Mouse (Mus musculus): ENCODE measurements around the gene Pou3f1. TPM values are rescaled to one million over a fixed set of nuclear protein-coding genes. Genes with fewer than 3 reads are reported as not detected.
"Not testable (repeated sequence)": the region's sequence is repeated elsewhere in the genome, so short reads cannot be mapped to it uniquely, and the experiment has no call there.

Pou3f1 gene
- total RNA-seq, 4 experiments from 2014 or later = 39.6 to 42.8 (median 40.0) TPM

DNA sequence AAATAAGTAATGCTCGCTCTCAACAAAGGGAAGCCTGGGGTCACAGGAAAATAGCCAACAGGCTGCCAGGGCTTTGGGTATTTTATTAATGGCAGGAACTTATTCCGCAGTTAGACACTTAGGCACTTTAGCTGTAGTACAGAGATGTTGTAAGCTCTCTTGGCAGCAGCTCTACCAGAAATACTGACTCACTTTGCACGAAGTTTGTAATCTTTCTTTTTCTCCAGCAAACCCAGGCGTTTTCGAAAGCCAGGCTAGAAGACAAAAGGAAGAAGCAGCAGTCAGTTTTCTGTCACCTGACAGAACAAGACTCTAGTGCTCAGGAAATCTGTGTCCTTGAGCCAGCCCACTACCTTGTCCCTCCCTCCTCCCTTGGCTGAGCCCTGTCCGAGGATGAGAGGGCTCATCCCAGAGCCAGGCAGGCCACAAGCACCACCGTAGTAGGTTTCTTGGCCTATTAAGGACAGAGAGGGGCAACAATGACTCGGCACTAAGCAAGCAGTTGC, 29.3 kb downstream of the Pou3f1 start:
- no peak for DNase-seq (ENCODE audit: low spot score in 2 of 2)

DNA sequence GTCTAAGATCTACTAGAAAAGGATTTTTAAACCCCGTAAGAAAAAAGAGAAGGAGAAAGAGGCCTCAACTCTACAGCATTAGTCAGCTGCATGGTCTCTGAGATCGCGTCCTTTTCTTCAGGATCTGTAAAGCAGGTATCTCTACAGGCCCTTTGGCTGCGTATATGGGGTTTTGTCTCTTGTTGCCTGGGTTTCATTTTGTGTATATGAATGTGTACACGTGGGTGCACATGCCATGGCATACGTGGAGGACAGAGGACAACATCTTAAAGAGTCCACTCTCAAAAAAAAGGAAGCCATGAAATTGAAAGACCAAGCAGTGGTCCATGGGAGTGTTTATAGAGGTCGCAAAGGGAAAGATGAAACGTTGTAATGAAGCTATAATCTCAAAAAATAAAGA, 34.8 kb downstream of the Pou3f1 start:
- DNase-seq (ENCODE audit: low spot score in 2 of 2) = no peak

DNA sequence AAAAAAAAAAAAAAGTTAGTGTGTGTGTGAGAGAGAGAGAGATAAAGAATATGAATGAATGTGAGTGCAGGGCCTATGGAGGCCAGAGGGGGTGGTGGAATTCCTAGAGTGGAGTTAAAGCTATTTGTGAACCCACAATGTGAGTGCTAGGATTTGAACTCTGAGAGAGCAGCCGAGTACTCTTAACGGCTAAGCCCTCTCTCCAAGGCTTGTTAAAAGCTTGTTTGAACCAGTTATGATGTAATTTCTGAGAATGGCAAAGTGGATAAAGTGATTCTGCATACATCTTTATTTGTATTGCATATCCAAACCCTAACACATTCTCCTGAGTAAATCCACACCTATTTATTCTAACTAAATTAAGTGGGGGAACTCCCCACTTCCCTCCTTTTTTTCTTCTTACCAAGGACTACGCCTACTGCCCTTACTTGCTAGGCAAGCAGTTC, 35.8 kb downstream of the Pou3f1 start:
- DNase-seq (ENCODE audit: low spot score in 2 of 2) = no peak

DNA sequence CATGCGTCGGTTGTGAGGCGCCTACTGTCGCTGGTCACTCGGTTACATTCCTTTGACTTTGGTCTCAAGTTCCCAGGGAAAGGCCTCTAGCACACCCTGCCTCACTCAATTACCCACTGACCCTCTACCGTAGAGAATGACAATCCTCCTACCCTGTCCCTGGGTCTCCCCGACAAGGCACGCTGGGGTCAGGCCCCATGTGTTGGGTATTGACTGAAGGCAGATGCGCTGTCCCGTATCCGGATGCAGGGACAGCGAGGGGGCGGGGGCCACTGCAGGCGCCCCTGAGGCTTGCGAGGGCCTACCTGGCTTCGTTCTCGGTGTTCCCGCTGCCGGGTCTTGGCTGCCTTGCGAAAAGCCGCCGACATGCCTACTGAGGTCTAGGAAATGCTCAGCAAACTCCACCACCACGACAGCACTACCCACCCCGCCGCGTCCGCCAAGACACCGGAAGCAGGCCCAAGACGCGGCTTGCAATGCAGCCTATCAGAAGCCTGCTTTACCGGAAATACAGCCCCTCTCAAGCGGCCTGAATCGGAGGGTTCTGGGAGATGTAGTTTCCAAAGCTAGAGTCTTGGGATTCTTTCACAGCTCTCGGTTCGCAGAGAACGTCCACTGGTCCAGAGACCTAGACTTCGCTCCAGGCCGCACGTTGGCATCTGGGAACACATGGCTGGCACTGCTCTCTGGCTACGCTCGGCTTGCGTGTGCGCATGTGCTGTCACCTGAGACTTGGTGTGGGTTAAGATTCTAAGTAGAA, 36.7 kb downstream of the Pou3f1 start, which contains the start of gene Utp11:
TSS of gene Utp11 (minus strand) at position 466 of the 760 bp plus-strand sequence.
- peak; percentile 85 for DNase-seq (ENCODE audit: low spot score in 2 of 2)

DNA sequence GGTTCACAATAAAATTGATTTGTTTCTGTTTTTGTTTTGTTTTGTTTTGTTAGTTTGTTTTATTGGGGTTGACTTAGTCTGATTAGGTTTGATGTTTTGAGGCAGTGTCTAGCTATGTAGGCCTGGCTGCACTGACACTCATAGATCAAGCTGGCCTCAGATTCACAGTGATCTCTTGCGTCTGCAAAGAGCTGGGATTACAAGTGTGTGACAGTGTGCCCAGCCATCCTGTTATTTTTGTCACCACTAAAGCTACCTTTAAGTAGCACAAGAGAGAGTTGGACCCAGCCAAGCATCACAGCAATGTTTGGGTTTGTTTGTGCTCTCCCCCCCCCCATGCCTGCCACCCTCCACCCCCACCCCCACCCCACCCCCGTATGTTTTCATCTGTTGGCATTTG, 38.0 kb downstream of the Pou3f1 start:
- DNase-seq (ENCODE audit: low spot score in 2 of 2) = no peak

DNA sequence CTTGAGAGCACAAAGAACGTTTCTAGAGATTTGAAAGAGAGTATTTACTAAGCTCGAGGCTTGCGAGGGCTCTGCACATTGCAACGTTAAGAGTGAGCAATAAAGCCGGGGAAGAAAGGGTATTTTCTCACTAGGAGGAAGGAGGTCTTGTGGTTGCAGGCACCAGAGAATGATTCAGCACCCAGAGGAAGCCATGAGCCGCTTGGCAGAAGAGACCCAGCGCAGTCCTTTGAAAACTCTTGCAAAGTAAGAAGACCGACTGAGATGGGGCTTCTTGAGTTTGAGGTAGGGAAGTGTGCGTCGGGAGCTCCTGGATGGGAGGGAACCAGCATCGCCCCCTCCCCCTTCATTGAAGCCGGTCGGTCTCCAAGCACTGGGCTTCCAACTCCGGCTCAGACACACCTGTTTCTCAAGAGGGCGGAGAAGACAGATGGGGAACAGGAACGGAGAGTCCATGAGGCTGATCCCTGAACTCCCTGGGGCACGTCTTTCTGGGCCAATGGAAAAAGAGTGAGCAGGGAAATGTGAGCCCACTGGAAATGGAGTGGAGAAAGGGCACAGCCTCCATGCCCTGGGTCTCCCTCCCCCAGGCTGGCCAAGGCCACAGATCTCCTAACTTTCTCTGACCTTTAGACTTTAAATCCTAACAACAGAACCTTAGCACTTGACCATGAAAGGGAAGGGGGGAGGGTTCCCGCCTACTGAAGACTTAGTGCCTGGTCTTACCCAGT, 39.3 kb downstream of the Pou3f1 start:
- no peak for DNase-seq (ENCODE audit: low spot score in 2 of 2)

DNA sequence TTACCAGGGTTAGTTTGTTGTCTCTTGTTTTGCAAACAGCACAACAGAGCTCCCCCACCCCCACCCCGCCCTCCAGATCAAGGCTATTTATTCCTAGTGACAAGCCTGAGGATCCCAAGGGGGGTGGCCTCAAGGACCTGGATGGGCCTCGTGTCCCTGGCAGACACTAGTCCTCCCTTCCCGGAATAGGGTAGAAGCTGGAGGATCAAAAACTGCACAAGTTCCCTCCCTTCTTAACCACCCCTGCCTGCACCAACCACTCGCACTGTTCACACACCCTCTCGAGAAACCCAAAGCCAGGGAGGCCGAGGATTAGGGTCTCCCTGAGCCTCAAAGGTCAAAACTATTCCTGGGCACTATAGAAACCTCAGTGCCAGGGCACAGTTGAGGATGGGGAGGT, 43.2 kb downstream of the Pou3f1 start:
- DNase-seq (ENCODE audit: low spot score in 2 of 2) = no peak

DNA sequence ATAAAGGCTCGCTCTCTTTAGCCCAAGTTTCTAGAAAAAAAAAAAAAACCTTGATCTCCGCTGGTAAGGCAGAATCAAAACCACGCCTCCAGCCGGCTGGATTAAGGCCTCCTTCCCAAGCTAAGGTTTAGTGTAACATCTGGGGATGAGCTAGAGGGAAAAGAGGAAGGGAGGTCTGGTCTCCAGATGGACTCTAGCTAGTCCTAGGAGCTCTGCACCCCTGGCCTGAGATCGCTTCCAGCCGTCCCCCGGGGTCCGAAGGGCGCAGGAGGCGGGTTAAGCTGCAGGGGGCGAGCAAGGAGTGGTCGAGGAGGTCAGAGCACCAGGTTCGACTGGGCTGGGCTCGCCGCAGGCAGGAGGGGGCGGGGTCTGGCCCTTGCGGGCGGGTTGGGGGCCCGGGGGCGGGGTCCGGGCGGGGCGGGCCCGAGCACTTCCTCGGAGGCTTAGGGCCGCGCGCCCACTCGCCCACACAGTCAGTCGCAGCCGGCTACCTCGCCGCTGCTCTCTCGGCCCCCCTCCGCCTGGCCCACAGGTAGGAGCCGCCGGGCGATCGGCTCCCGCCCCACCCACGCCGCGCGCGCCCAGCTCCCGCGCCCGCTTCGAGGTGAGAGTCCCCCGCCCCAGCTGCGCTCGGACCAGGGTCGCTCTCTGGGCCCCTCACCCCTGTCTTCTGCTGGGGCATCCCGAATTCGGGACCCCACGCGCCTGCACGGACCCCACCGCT, 43.8 kb downstream of the Pou3f1 start, which contains the start of gene Fhl3:
TSS of gene Fhl3 (plus strand) at position 454 of the 724 bp plus-strand sequence.
- DNase-seq (ENCODE audit: low spot score in 2 of 2) = no peak

DNA sequence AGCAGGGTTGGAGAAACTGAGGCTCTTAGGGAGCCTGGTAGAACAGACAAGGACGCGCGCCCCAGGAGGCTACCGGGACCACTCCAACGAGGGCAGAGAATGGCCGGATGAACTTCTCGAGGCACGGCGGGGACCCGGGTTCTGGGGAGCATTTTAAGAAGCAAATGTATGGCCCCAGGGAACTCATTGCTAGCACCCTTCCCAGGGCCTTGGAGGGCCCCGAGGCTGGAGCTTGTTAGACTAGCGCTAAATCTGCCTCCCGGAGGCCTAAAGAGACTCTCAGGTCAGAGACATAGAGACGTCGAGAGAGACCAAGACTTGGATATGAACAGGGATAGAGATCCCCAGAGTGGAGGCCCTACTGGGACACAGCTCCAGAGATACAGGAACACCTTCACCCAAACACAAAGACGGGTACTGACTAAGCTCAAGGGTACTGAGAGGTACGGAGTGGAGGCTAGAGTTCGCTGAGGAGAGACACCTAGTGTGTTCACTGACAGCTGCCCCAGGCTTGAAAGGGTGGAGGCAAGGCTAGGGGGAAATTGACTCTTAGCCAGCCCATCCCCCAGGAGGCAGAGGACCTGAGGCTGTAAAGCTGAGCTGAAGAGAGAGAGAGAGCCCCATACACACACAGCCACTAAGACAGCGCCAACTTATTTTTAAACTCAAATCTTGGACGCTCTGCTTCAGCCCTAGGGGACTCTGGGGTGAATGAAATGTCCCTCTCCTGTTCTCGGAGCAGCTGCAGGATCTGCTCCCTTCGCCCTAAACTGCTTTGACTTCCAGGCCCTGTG, 44.6 kb downstream of the Pou3f1 start:
- no peak for DNase-seq (ENCODE audit: low spot score in 2 of 2)

DNA sequence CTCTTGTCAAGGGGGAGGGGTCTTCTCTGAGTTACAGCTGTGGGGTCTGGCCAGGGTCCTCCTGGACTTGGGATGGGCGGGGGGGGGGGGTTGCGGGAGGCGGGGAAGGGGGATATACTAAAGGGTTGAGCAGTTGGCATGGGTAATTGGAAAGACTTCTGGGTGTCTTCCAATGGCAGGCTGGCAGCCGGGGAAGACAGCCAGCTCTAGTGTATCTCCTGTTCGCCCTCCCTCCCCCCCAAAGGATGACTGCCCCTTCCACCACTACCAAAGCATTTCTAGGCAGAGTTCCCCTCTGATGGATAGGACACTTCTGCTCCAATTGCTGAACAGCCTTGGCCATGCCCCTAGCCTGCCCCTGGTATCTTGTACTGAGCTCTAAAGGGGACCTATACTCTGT, 45.3 kb downstream of the Pou3f1 start:
- no peak for DNase-seq (ENCODE audit: low spot score in 2 of 2)

DNA sequence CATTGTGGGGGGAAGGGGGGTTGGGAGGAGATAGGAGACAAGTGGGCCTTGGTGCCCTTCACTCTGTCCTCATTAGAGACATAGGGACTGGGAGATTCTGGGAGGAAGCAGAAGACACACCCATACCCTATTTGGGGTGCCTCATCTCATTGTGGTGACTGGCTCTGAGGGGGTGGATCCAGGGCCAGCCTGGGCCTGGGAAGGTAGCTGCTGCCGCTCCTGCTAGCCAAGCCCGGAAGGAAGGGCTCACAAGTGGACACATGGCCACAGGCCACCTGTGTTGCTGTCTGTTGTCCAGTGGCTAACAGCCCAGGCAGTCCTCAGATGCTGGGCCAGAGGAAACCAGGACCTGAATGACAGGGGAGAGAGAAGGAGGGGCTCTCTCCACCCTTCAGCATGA, 46.8 kb downstream of the Pou3f1 start:
- no peak for DNase-seq (ENCODE audit: low spot score in 2 of 2)

DNA sequence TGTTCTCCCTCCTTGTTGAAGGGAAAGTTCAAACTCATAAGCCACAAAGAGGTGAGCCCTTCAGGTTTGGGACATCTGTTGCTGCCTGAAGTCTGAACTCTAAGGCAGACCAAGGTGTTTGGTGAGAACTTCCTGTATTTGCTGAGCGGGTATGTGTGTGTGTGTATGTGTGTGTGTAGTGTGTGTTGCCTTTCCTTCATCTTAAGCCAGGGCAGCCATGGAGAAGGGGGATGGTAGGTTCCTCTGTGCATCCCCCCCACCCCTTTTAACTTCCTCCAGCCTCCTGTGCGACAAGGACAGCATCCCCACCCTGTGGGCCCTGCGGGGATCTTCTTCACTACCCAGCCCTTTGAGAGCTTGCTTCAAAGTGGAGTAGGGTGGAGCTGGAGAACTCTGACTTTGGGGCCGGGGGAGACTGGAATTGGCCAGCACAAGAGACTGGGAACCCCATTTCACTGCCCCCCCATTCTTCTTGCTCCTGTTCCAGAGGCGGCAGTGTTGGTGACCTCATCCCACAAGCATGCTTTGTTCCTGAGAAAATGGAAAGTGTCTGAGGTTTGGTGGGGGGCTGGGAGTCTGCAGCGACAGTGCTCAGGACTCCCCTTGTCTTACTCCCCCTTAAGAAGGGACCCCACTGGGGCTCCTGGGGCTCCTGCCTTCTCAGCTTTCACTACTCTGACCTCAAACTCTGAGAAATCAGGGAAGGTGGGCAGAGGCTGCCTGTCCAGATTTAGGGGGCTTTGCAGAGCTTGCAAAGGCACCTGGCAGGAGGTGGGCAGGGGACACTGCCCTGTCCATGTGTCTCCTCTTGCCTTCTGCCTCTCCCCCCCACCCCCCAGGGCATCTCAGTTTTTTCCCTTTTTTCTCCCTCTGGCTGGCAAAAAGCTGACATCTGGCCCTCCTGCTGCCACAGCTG, 47.5 kb downstream of the Pou3f1 start:
- DNase-seq (ENCODE audit: low spot score in 2 of 2) = no peak

DNA sequence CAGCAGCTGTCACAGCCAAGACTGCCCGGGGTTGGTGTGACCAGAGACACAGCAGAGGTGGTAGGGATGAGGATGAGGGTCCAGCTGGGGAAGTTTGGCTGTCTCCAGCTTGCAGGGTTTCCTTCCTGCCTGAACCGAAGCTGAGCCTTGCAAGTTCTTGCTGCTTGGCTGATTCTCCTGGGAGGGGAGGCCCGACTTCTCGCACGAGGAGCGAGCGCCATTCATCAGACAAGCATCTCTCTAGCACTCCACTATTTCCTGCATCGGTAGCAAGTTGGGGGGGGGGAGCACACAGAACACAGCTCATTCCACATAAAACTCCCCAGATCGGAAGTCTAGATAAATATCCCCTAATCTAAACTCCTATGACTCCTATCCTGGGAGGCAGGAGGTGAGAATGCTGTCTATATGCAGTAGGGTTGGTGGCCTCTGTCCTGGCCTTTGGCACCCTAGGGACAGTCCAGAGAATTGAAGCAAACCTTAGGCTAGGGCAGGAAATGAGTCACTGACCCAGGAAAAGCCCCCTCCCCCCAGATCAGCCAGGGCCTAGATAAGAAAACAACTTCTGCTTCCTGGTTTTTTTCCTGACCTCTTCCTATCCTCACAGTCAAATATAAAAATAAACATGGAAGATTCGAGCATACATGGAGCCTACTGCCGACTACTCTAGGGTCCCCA, 48.3 kb downstream of the Pou3f1 start:
- no peak for DNase-seq (ENCODE audit: low spot score in 2 of 2)

DNA sequence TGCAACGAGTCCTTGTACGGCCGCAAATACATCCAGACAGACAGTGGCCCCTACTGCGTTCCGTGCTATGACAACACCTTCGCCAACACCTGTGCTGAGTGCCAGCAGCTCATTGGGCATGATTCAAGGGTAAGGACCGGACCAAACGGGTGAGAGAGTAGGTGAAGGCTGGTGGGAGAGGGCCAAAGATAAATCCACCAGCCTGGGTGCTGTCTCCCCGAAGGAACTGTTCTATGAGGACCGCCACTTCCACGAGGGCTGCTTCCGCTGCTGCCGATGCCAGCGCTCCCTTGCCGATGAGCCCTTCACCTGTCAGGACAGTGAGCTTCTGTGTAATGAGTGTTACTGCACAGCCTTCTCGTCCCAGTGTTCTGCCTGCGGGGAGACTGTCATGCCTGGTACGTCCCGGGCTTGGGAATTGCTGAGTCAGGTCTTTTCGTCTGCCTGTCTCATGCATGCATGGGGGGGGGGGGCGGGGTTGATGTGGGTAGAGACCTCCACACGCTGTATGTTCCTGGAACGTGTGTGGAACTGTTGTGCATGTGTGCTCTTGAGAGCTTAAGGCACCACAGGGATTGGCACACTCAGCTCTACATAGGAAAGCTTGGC, 49.2 kb downstream of the Pou3f1 start:
- no peak for DNase-seq (ENCODE audit: low spot score in 2 of 2)

DNA sequence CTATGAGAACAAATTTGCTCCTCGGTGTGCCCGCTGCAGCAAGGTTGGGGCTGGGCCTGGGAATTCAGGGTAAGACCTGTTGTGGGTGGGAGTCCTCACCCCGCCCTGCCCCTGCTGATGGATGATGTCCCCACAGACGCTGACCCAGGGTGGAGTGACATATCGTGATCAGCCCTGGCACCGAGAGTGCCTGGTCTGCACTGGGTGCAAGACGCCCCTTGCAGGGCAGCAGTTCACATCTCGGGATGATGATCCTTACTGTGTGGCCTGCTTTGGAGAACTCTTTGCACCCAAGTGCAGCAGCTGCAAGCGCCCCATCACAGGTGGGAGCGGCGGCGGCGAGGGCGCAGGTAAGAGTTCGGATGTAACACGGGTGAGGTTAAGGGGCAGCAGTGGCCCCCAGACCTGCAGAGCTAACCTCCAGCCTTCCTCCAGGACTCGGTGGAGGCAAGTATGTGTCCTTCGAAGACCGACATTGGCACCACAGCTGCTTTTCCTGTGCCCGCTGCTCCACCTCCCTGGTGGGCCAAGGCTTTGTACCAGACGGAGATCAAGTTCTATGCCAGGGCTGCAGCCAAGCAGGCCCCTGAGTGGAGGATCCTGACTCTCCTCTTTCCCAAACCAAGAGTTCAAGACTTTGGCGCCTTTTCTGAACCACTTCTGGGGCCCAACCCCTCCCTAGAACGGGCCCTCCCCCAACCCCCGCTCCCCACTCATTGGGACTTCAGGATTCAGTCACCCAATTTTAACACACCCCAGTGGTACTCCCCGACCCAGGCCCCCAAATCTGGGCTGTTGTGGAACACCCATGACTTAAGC, 51.0 kb downstream of the Pou3f1 start:
- not testable (repeated sequence) for DNase-seq (ENCODE audit: low spot score in 2 of 2)

DNA sequence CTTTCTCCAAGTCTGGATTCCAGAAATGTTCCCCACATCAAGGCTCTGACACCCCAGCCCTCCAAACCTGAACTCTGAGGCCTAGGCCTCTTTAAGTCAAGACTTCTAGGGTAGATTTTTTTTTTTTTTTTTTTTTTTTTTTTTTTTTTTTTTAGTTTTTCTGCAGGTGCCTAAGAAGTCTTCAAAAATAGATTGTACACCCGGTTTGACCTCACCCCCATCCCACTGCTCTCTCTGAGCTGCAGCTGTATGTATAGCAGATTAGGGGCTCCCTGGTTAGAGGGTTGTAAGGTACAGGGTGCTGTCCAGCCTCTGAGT, 51.6 kb downstream of the Pou3f1 start:
- DNase-seq (ENCODE audit: low spot score in 2 of 2) = not testable (repeated sequence)

DNA sequence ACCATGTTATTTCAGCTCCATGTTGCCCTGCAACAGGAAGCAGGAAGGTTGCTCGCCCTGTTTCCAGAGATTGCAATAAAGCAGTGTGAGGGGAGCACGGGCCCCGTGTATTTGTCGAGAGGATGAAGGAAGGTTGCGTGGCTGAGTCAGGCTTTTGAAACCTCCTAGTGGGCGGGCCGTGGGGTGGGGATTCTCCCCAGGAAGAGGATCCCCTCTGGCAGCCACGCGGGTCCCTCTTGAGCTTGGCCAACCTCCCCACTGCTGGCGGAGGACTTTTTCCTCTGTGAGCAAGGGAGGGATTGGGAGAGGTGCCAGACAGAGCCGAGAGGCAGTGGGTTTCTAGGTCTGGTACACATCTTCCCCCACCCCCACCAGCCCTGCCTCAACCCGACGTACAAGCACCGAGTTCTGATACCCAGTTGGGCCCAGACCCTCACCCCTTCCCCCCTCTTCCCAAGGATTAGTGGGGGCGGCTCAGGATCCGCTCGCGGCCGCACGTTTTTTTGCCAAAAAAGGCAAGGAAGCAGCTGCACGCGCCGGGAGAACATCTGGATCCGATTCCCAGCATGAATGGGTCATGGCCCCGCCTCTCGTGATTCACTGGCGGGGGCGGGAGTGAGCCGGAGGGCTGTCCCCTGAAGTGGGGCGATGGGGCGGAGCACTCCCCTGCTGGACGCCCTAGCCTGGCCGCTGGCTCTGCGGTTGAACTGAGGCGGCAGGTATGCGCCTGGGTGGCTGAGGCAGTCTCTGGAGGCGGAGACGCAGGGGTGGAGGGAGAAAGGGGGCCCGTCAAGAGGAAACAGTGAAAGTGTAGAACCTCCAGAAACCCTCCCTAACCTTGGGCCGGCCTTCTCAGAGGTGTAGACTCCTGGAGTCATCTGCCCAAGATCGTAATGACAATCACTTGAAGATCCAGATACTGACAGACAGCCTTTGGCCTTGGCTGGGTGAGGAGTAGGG, 52.2 kb downstream of the Pou3f1 start:
- DNase-seq (ENCODE audit: low spot score in 2 of 2) = peak in 1 of 2 experiments; percentile 57

All from layer of hippocampus, adult 8-10 months (tissue).